Mouse (Mus musculus) natural killer cell, adult 2 months (primary cell): ENCODE measurements around the gene Map4.
"Not testable (repeated sequence)": the region's sequence is repeated elsewhere in the genome, so short reads cannot be mapped to it uniquely, and the experiment has no call there.

Experiments
- DNase-seq, 2 experiments: peaks; one replicate each; pipeline ENCODE4 v3.0.0; 2022; ENCODE audit warnings: low spot score in 2 of 2

The Map4 gene

GRCm38 (mm10) chr9:109929131-109929530 lies 2.1 kb upstream of the Map4 start:
- DNase-seq, result no peak

- no peak for DNase-seq
Observed at GRCm38 (mm10) chr9:109930063-109930462, 1.2 kb upstream of the Map4 start.

- no peak for DNase-seq
Observed at GRCm38 (mm10) chr9:109930752-109931151, 508 bp upstream of the Map4 start.

GRCm38 (mm10) chr9:109932361-109932755 lies 1.1 kb downstream of the Map4 start:
- peak in 1 of 2 experiments; percentile 10 for DNase-seq

- peak in 1 of 2 experiments; percentile 5 for DNase-seq
Observed at GRCm38 (mm10) chr9:109932756-109933375, 1.6 kb downstream of the Map4 start.

GRCm38 (mm10) chr9:109939401-109939800 lies 8.1 kb downstream of the Map4 start:
- no peak for DNase-seq

GRCm38 (mm10) chr9:109942796-109943195 lies 11.5 kb downstream of the Map4 start:
- DNase-seq, result no peak

GRCm38 (mm10) chr9:109944712-109945111 lies 13.5 kb downstream of the Map4 start:
- no peak for DNase-seq

- DNase-seq, result no peak
Observed at GRCm38 (mm10) chr9:109948546-109948945, 17.3 kb downstream of the Map4 start.

GRCm38 (mm10) chr9:109949801-109950200 lies 18.5 kb downstream of the Map4 start:
- no peak for DNase-seq

GRCm38 (mm10) chr9:109953538-109953937 lies 22.3 kb downstream of the Map4 start:
- DNase-seq, result peak in 1 of 2 experiments; percentile 5

GRCm38 (mm10) chr9:109954631-109955030 lies 23.4 kb downstream of the Map4 start:
- DNase-seq, result no peak

GRCm38 (mm10) chr9:109959456-109960150 lies 28.3 kb downstream of the Map4 start:
- DNase-seq, result no peak

GRCm38 (mm10) chr9:109960593-109960992 lies 29.3 kb downstream of the Map4 start:
- no peak for DNase-seq

GRCm38 (mm10) chr9:109964761-109965160 lies 33.5 kb downstream of the Map4 start:
- no peak for DNase-seq

GRCm38 (mm10) chr9:109968351-109969116 lies 37.3 kb downstream of the Map4 start:
- DNase-seq, result no peak

- DNase-seq, result no peak
Observed at GRCm38 (mm10) chr9:109969181-109969580, 37.9 kb downstream of the Map4 start.

GRCm38 (mm10) chr9:109969792-109970336 lies 38.6 kb downstream of the Map4 start:
- DNase-seq, result no peak

- DNase-seq, result not testable (repeated sequence)
Observed at GRCm38 (mm10) chr9:109971711-109972110, 40.5 kb downstream of the Map4 start.

- not testable (repeated sequence) for DNase-seq
Observed at GRCm38 (mm10) chr9:109980223-109980622, 49.0 kb downstream of the Map4 start.

- peak; percentile 30 to 39 for DNase-seq
Observed at GRCm38 (mm10) chr9:109985416-109985815, 54.2 kb downstream of the Map4 start.

- DNase-seq, result no peak
Observed at GRCm38 (mm10) chr9:109989084-109989483, 57.8 kb downstream of the Map4 start.
